Mouse (Mus musculus): ENCODE measurements around the gene Arl13a.

Gene Arl13a

DNA sequence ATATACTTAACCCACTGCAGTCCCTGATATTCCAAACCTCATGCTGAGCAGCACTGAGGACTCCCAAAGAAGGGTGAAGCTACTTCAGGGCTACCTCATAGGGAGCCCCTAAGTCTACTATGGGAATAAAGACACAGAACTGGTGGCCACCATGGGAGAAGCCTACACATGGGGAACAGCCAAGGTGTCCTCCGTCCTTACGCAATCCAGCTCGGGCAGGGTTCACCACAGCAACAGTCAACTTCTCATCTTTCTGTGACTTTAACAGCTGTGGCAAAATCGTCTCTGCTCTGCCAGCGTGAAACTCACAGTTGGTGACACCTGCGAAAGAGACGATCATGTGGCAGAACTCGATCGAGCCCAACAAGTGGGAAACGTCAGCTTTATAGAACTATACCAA lies 51.0 kb downstream of the Arl13a start:
- no peak for TF ChIP-seq GATA4 (IDR thresholded peaks at IDR 0.05; ENCODE audit: insufficient replicate concordance, low read length)

DNA sequence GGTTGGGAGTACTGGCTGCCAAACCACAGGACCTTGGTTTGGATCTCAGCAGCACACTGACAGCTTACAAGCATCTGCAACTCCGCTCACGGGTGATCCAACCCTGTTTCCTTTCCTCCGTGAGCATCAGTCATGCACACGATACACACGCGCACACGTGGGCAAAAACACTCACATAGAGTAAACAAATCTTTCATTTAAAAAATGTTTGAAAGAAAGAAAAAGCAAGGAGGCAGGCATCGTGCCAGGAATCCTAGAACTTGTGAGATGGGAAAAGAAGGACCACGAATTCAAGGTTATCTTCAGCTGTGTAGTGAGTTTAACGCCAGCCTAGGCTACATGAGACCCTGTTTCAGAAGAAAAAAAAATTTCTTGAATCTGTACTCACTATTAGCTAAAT lies 58.6 kb downstream of the Arl13a start:
- TF ChIP-seq GATA4 (IDR thresholded peaks at IDR 0.05; ENCODE audit: insufficient replicate concordance, low read length) = no peak

GRCm38 (mm10) chrX:134248202-134248601 lies 60.9 kb downstream of the Arl13a start:
- no peak for TF ChIP-seq GATA4 (IDR thresholded peaks at IDR 0.05; ENCODE audit: insufficient replicate concordance, low read length)

Measured in liver, adult (tissue).